15 mouse cellular contexts compared by ENCODE assay signal in the genomic region with DNA sequence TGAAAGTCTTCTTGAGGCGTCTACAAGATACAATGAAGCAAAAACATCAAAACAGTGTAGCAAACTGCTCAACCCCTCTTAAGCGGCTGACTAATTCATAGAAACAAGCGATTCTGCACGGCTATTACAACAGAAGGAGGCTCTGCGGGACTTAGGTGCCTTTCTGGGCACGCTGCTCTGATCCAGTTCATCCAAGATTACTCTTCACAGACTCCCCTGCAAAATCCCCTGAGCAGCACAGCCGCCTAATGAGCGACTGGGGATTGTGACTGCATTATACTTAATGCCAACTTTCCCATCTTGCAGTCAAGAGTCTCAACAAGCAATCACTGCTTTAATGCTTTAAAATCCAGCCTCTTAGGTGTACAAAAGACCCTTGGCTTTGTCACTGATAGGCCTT. TPM values are rescaled to one million over a fixed set of nuclear protein-coding genes. Genes with fewer than 3 reads are reported as not detected.
DNase-seq lines count a peak whose midpoint lies in the region; ATAC-seq and TF ChIP-seq lines count a peak whose summit lies in the region.
"Had no signal": no experiment of that assay in that cellular context is flagged by ENCODE, and none has a peak within 500 bp of the region (broad histone marks: within the 10 kb centered on the region; RNA-seq: fewer than 3 reads in every experiment).

No protein-coding gene starts in this region.

- WGBS in limb, embryonic 13.5 days = 48% methylated on average over 8 of the region's 8 CpGs
- WGBS in limb, embryonic 10.5 days = 76% methylated on average over 8 of the region's 8 CpGs
- 7% methylated on average over 8 of the region's 8 CpGs for WGBS in cerebellum, adult 2 months
- WGBS in hindbrain, embryonic 16.5 days = 31% methylated on average over 8 of the region's 8 CpGs

- no peak for ATAC-seq in limb, embryonic 13.5 days (ENCODE audit: low FRiP score, low read depth)
- no peak for ATAC-seq in hindbrain, embryonic 16.5 days

- H3K4me1 ChIP-seq in limb, embryonic 13.5 days = peaks cover 45% of the 10 kb centered on the region
- H3K4me1 ChIP-seq in limb, embryonic 10.5 days = peaks cover 55% of the 10 kb centered on the region
- H3K4me1 ChIP-seq in cerebellum, adult 2 months (ENCODE audit: control insufficient read depth, insufficient read depth, low read length) = peaks cover 59% of the 10 kb centered on the region
- peaks cover 28% of the 10 kb centered on the region for H3K4me1 ChIP-seq in hindbrain, embryonic 16.5 days (ENCODE audit: control insufficient read depth, insufficient read depth, low read depth, low read length)

- DNase-seq in limb, embryonic 10.5 days (ENCODE audit: low spot score) = no peak
- DNase-seq in cerebellum, adult 2 months = peak; percentile 69 to 80
- peak; percentile 30 for DNase-seq in retina, embryonic 14.5 days (ENCODE audit: low spot score)
- no peak for DNase-seq in embryo, embryonic 9.5 days (ENCODE audit: extremely low spot score)
- DNase-seq in ovary, adult 18-20 months (ENCODE audit: low spot score) = no peak
- DNase-seq: adrenal gland, postnatal 25 days; gastrocnemius, postnatal 25 days; heart, postnatal 4 days; kidney, adult 8-10 months; lung, embryonic 14.5 days; right cerebral cortex, adult 18-20 months had no signal

- H3K9ac ChIP-seq in limb, embryonic 13.5 days = no peak overlapping the region
- H3K9ac ChIP-seq in hindbrain, embryonic 16.5 days (ENCODE audit: low read depth, low read length) = no peak overlapping the region
- H3K9ac ChIP-seq: heart, embryonic 12.5 days; limb, embryonic 12.5 days; lung, embryonic 14.5 days had no signal

- no peaks in the 10 kb centered on the region for H3K36me3 ChIP-seq in limb, embryonic 13.5 days
- H3K36me3 ChIP-seq in limb, embryonic 10.5 days = no peaks in the 10 kb centered on the region
- no peaks in the 10 kb centered on the region for H3K36me3 ChIP-seq in hindbrain, embryonic 16.5 days (ENCODE audit: control insufficient read depth, insufficient read depth, low read length)
- H3K36me3 ChIP-seq: heart, embryonic 12.5 days; limb, embryonic 12.5 days had no signal

- H3K27me3 ChIP-seq in limb, embryonic 13.5 days = no peaks in the 10 kb centered on the region
- H3K27me3 ChIP-seq in limb, embryonic 10.5 days (ENCODE audit: low read depth, poor library complexity, severe bottlenecking) = no peaks in the 10 kb centered on the region
- no peaks in the 10 kb centered on the region for H3K27me3 ChIP-seq in cerebellum, adult 2 months (ENCODE audit: control insufficient read depth, insufficient read depth, low read length)
- H3K27me3 ChIP-seq in hindbrain, embryonic 16.5 days (replicated peaks; ENCODE audit: control insufficient read depth, insufficient read depth, low read length) = no peaks in the 10 kb centered on the region
- H3K27me3 ChIP-seq: heart, embryonic 12.5 days had no signal

- no peak overlapping the region for H3K4me2 ChIP-seq in limb, embryonic 13.5 days (replicated peaks)
- H3K4me2 ChIP-seq in hindbrain, embryonic 16.5 days (ENCODE audit: low read length) = no peak overlapping the region
- H3K4me2 ChIP-seq: heart, embryonic 12.5 days; limb, embryonic 12.5 days; lung, embryonic 14.5 days had no signal

- peak overlapping the region; percentile 44; the same call in 1 of the 2 replicates for H3K27ac ChIP-seq in limb, embryonic 13.5 days
- H3K27ac ChIP-seq in limb, embryonic 10.5 days = no peak overlapping the region
- H3K27ac ChIP-seq in cerebellum, adult 2 months (ENCODE audit: insufficient read depth, low read length) = peak overlapping the region; percentile 35; the same call in 1 of the 2 replicates
- H3K27ac ChIP-seq in hindbrain, embryonic 16.5 days (ENCODE audit: low read depth, low read length) = peak overlapping the region; percentile 51; the same call in 1 of the 2 replicates
- H3K27ac ChIP-seq: limb, embryonic 12.5 days had no signal

- TF ChIP-seq POLR2A in cerebellum, adult 2 months (IDR thresholded peaks at IDR 0.05; ENCODE audit: borderline replicate concordance, insufficient read depth, low read length) = no peak

- no peak for TF ChIP-seq CTCF in cerebellum, adult 2 months (IDR thresholded peaks at IDR 0.05; ENCODE audit: borderline replicate concordance, insufficient read depth, low read depth, low read length)

- no peaks in the 10 kb centered on the region for H3K9me3 ChIP-seq in limb, embryonic 13.5 days
- no peaks in the 10 kb centered on the region for H3K9me3 ChIP-seq in limb, embryonic 10.5 days (replicated peaks)
- H3K9me3 ChIP-seq in hindbrain, embryonic 16.5 days (ENCODE audit: control insufficient read depth, low read length) = no peaks in the 10 kb centered on the region
- H3K9me3 ChIP-seq: heart, embryonic 12.5 days; limb, embryonic 12.5 days had no signal

- H3K4me3 ChIP-seq in limb, embryonic 13.5 days = no peak overlapping the region
- no peak overlapping the region for H3K4me3 ChIP-seq in limb, embryonic 10.5 days
- H3K4me3 ChIP-seq in cerebellum, adult 2 months (replicated peaks; ENCODE audit: insufficient read depth, low read depth, low read length) = no peak overlapping the region
- H3K4me3 ChIP-seq in hindbrain, embryonic 16.5 days (ENCODE audit: low read length) = no peak overlapping the region
- H3K4me3 ChIP-seq: heart, embryonic 12.5 days; limb, embryonic 12.5 days had no signal

RNA-seq across cellular contexts. Expression of a gene that starts 10.5 kb away (rescaled TPM):
- polyA plus RNA-seq in limb, embryonic 13.5 days (2015; fragmentation: Nextera tagmentation; extraction: Ambion mirVana) = 3.9 and 5.0 TPM in 2 replicates
- polyA plus RNA-seq in limb, embryonic 10.5 days (2016; fragmentation: Nextera tagmentation; extraction: Ambion mirVana) = 6.7 and 7.2 TPM in 2 replicates
- polyA plus RNA-seq in cerebellum, adult 2 months (2012; rRNA removed) = 10.2 and 12.6 TPM in 2 replicates
- 3.2 and 4.4 TPM in 2 replicates for polyA plus RNA-seq in hindbrain, embryonic 16.5 days (2015; fragmentation: Nextera tagmentation; extraction: Ambion mirVana)

Comparison
In these comparisons a context has a peak if more than half of its experiments do, and no peak if none do; other contexts are left out.
1. DNase-seq: peak in cerebellum, adult 2 months (2 of 2) and retina, embryonic 14.5 days (single experiment); none in limb, embryonic 10.5 days (single experiment), embryo, embryonic 9.5 days (single experiment) and ovary, adult 18-20 months (single experiment).